Mouse (Mus musculus) kidney, adult 2 months (tissue): ENCODE data around the gene Piga.

Source experiments
- CTCF ChIP-seq: fragments of 200-500 bp; conservative IDR thresholded peaks from 2 replicates; pipeline ENCODE4 v1.5.1; 2011; ENCODE audit warnings: low read depth, mild to moderate bottlenecking, control low read depth, low read length, moderate library complexity, mixed read lengths; ENCODE audit not compliant: insufficient read depth, insufficient read length
- POLR2A ChIP-seq: fragments of 200-500 bp; IDR thresholded peaks from one replicate; pipeline ENCODE4 v1.6.1; 2011; ENCODE audit warnings: low read depth, low read length, control low read depth

DNA sequence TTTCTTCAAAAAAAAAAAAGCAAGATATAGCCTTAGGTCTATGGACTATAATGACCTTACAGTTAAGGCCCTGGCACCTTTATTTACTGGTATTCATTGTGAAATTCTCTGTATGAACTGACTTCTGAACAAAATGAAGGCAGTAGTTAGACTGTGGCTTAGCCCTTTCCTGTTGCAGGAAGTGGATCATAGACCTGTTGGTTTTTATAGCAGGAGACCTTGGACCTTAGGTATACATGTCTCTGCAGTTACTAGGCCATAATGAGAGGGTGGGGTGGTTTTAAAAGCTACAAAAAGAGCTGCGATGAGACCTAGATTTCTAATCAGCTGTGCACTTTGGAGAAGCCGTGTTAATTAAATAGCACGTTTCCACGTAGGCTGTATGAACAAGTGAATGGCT lies 7.7 kb downstream of the Piga start:
- no peak for TF ChIP-seq POLR2A
- no peak for TF ChIP-seq CTCF
